Mouse (Mus musculus) hindbrain, embryonic 12.5 days (tissue): Measurements from ENCODE around the gene Mdga1. TPM values are rescaled to one million over a fixed set of nuclear protein-coding genes. Genes with fewer than 3 reads are reported as not detected.

Experiments
- ATAC-seq: fragments of 200-750 bp; cut with Nextera tagmentation; 2 replicates; pipeline ENCODE4 v1.8.0; 2017; ENCODE audit warnings: moderate TSS enrichment; ENCODE audit not compliant: low FRiP score
- H3K27ac ChIP-seq: fragments of 300-500 bp; sonication (generic); 2 replicates; pipeline ENCODE4 v1.5.1; 2016; ENCODE audit warnings: mild to moderate bottlenecking
- H3K27me3 ChIP-seq: fragments of 300-500 bp; sonication (generic); 2 replicates; pipeline ENCODE4 v1.6.1; 2016; ENCODE audit warnings: mild to moderate bottlenecking
- H3K36me3 ChIP-seq: fragments of 300-500 bp; sonication (generic); 2 replicates; pipeline ENCODE4 v1.6.1; 2016; ENCODE audit warnings: mild to moderate bottlenecking
- H3K4me1 ChIP-seq: fragments of 300-500 bp; sonication (generic); 2 replicates; pipeline ENCODE4 v1.6.1; 2016
- H3K4me2 ChIP-seq: fragments of 300-500 bp; sonication (generic); replicated peaks from 2 replicates; pipeline ENCODE4 v1.6.1; 2016; ENCODE audit warnings: mild to moderate bottlenecking
- H3K4me3 ChIP-seq: fragments of 300-500 bp; sonication (generic); 2 replicates; pipeline ENCODE4 v1.5.1; 2016; ENCODE audit warnings: mild to moderate bottlenecking
- H3K9ac ChIP-seq: fragments of 300-500 bp; sonication (generic); 2 replicates; pipeline ENCODE4 v1.6.1; 2016; ENCODE audit warnings: mild to moderate bottlenecking, moderate library complexity
- H3K9me3 ChIP-seq: fragments of 300-500 bp; sonication (generic); replicated peaks from 2 replicates; pipeline ENCODE4 v1.6.1; 2016; ENCODE audit warnings: mild to moderate bottlenecking
- WGBS: fragments of 180-500 bp; shearing (Covaris S2); methylation state at CpG from one replicate; pipeline ENCODE4 v1.1.7; 2016; 5-methylcytosine and 5-hydroxymethylcytosine counted together
- polyA plus RNA-seq: library from polyadenylated mRNA; unstranded; fragments of >200 nt; fragmentation: Nextera tagmentation; extraction: Ambion mirVana; gene quantifications from 2 replicates; pipeline ENCODE4 v1.2.1, GENCODE M21; 2016

Mdga1 gene
- polyA plus RNA-seq, 1 experiment from 2014 or later = 11.8 TPM

DNA sequence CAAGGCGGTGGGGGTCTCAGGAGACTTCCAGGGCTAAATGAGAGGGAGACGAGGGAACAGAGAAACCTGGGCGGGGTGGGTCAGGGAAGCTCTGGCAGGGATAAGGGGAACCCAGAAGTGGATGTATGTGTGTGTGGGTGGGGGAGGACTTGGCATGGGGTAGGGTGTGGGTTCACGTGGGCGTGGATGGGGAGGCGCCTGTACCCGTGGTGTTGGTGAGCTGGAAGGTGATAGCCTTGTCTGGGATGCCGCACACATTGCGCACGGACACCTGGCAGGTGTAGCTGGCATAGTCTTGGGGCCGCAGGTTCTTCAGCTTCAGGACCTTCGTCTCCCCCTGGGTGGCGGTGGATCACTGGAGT, 120.5 kb downstream of the Mdga1 start:
- H3K9me3 ChIP-seq = no peaks in the 10 kb centered on the region
- no peak for ATAC-seq
- WGBS = 78% methylated on average over 13 of the region's 13 CpGs
- H3K27ac ChIP-seq = no peak overlapping the region
- no peaks in the 10 kb centered on the region for H3K36me3 ChIP-seq
- H3K9ac ChIP-seq = no peak overlapping the region
- H3K27me3 ChIP-seq = peaks cover 4% of the 10 kb centered on the region; the same call in 1 of the 2 replicates
- no peak overlapping the region for H3K4me2 ChIP-seq
- no peak overlapping the region for H3K4me3 ChIP-seq
- peaks cover 10% of the 10 kb centered on the region; the same call in 1 of the 2 replicates for H3K4me1 ChIP-seq

DNA sequence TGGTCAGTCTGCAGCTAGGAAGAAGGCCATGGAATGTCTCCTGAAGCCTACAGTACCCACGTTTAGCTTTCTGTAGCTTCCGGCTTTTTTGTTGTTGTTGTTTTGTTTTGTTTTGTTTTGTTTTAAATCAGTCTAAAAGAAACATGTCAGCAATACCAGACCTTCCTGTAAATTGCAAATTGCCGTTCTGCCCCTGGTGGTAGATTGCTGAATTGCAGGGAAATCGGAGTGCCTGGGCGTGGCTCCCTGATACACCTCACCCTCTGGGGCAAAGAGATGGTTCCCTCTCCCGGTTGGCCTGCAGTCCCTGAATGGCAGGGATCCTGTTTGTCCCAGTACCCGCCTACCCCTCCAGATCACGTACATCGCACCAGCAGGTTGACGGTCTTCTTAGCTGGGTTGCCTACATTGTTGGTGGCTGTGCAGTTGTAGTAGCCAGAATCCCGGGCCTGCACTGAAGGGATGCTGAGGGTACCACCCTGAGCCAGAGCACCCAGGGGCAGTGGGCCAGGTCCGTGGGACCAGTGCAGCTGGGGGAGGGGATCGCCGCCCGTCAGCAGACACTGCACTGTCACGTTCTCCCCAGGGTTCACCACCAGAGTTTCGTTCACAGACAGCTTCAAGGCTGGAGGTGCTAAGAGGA, 121.0 kb downstream of the Mdga1 start:
- 25% methylated on average over 17 of the region's 17 CpGs for WGBS
- Histone ChIP-seq H3K36me3 (no peaks in the 10 kb centered on the region), H3K27ac (no peak overlapping the region), H3K4me3 (no peak overlapping the region), H3K4me2 (no peak overlapping the region), H3K27me3 (peaks cover 4% of the 10 kb centered on the region; the same call in 1 of the 2 replicates), H3K9ac (no peak overlapping the region), H3K9me3 (no peaks in the 10 kb centered on the region), H3K4me1 (peaks cover 10% of the 10 kb centered on the region; the same call in 1 of the 2 replicates)
- no peak for ATAC-seq

DNA sequence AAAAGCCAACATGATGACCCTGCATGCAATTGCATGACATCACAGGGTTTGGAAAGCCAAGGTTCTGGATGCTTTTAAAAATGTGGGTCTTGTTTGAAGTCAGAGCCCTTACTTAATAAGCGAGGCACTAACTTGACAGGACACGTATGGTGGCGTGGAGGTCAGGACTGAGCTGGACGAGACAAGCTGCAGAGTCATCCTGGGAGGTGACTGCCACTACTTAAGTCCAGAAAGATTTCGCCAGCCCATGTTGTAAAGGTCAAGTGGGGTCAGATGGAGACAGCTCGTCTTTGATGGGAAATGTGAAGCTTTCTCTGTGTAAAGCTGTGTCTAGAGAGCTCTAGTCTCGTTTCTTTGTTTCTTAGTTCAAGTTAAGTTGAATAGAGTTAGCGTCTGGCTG, 122.6 kb downstream of the Mdga1 start:
- H3K36me3 ChIP-seq = no peaks in the 10 kb centered on the region
- no peak for ATAC-seq
- H3K27ac ChIP-seq = no peak overlapping the region
- no peak overlapping the region for H3K4me3 ChIP-seq
- peaks cover 11% of the 10 kb centered on the region; the same call in 1 of the 2 replicates for H3K27me3 ChIP-seq
- no peak overlapping the region for H3K4me2 ChIP-seq
- H3K4me1 ChIP-seq = peaks cover 10% of the 10 kb centered on the region
- no peak overlapping the region for H3K9ac ChIP-seq
- 34% methylated on average over 8 of the region's 8 CpGs for WGBS
- H3K9me3 ChIP-seq = no peaks in the 10 kb centered on the region

DNA sequence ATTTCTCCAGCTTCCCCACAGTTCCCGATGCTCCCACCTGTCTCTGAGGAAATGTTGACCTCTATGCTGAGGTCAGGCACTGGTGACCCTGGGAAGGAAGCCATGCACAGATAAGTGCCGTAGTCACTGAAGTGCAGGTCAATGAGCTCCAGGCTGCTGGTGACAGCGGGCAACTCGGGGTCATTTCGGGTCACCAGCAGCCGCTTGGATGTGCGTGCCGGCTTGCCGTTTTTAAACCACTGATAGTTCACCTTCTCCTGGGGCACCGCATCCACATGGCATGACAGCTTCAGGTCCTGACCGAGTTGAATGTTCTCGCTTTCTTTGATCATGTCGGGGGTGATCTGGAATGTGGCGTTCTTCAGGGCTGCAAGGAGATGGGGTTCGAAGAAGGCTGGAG, 123.6 kb downstream of the Mdga1 start:
- no peaks in the 10 kb centered on the region for H3K36me3 ChIP-seq
- no peak overlapping the region for H3K4me2 ChIP-seq
- WGBS = 59% methylated on average over 15 of the region's 15 CpGs
- no peak overlapping the region for H3K27ac ChIP-seq
- H3K27me3 ChIP-seq = peaks cover 12% of the 10 kb centered on the region; the same call in 1 of the 2 replicates
- H3K9ac ChIP-seq = no peak overlapping the region
- peaks cover 17% of the 10 kb centered on the region for H3K4me1 ChIP-seq
- H3K4me3 ChIP-seq = no peak overlapping the region
- no peak for ATAC-seq
- no peaks in the 10 kb centered on the region for H3K9me3 ChIP-seq

DNA sequence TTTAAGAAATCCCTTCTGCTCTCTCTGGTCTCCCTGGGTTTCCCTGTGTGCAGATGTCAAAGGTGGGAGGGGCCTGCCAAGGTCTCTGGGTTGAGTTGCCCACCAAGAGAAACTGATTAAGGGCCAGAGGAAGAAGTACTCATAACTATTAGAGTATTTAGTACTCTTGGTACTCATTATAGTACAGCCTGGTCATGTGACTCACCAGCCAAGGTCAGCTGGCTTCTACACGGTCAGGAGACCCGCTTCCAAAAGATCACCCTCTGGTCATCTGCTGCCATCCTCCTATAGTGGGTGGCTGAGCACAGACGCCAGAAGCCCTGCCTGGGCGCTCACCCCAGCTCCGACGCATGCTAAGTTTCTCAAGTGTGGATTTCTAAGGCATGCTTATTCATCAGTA, 124.9 kb downstream of the Mdga1 start:
- WGBS = 90% methylated on average over 6 of the region's 6 CpGs
- Histone ChIP-seq H3K4me2 (no peak overlapping the region), H3K27ac (no peak overlapping the region), H3K9me3 (no peaks in the 10 kb centered on the region), H3K4me3 (no peak overlapping the region), H3K27me3 (0 out of 2 replicates have a peak, but pooled peaks cover 7% of the 10 kb centered on the region), H3K4me1 (peaks cover 17% of the 10 kb centered on the region), H3K36me3 (no peaks in the 10 kb centered on the region), H3K9ac (no peak overlapping the region)
- ATAC-seq = no peak

DNA sequence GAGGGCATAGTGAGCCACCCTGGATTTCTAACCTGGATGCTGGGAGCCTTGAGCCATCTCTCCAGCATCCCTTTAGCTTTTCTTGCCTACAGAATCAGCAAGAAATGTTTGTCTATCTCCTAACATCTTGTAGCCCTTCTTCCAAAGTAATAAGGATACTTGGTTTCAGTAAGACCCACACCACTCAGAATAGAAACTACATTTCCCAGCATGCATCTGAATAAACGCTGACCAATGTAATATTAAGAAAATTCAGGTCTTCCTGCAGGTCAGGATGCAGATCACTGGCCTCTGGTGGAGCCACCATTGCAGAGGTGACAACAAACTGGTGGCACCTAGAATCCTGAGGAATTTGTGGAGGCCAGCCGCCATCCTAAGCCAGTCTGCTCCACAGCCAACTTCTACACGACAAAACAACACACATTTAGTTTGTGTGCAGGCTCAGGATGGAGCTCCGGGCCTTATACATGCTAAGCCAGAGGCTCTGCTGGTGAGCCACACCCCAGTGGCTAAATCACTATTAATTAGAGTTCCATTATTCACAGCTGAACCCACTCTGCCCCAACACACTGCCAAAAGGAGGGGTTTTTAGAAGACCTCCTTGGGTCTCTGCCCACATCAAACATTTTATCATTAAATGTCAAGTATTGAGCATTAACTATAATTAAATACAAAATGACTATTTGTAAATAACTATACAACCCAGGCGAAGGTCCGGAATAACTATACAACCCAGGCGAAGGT, 126.3 kb downstream of the Mdga1 start:
- Histone ChIP-seq H3K27me3 (0 out of 2 replicates have a peak, but pooled peaks cover 7% of the 10 kb centered on the region), H3K27ac (no peak overlapping the region), H3K9ac (no peak overlapping the region), H3K4me1 (peaks cover 23% of the 10 kb centered on the region), H3K4me2 (no peak overlapping the region), H3K9me3 (no peaks in the 10 kb centered on the region), H3K36me3 (no peaks in the 10 kb centered on the region), H3K4me3 (no peak overlapping the region)
- 87% methylated on average over 7 of the region's 7 CpGs for WGBS
- no peak for ATAC-seq

DNA sequence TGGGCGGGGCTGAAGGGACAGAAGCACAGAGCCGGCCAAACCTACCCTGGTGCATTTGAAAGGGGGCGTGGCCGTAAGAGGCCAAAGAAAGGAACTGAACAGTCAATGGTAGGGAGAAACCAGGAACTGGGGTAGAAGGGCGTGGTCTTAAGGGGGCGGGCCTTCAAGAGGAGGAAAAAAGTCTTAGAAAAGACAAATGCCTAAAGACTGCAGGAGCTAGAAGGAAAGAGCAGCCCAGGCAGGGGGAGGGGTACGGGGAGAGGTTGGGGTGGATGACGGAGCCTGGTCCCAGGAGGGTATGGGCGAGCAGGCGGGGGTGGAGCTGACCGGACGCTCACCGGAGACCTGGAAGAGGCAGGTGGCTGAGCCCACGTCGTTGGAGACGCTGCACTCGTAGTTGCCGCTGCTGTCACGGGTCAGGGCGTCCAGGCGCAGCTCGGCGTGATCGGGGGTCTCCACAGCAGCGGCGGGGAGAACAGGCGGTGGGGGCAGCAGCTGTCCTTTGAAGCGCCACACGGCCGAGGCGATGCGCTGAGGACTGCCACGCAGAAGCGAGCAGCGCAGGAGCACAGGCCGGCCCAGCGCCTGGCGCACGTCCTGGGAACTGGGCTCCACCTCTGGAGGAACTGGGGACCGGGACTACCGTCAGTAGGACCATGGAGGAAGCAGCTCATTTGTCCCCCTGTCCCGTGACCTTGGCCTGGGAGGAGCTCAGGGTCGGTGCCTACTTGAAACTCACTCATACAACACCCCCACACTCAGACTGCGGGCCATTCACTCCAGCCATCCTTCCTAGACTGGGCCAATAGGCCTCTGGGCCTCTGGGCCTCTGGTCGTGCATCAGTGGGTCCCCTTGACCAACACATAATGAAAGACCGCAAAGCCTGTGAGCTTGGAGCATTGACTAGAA, 127.9 kb downstream of the Mdga1 start:
- Histone ChIP-seq H3K9ac (peak overlapping the region; percentile 63), H3K27me3 (0 out of 2 replicates have a peak, but pooled peaks cover 7% of the 10 kb centered on the region), H3K27ac (peak overlapping the region; percentile 35; the same call in 1 of the 2 replicates), H3K4me3 (peak overlapping the region; percentile 37), H3K4me2 (peak overlapping the region; percentile 87), H3K9me3 (no peaks in the 10 kb centered on the region), H3K4me1 (peaks cover 37% of the 10 kb centered on the region), H3K36me3 (no peaks in the 10 kb centered on the region)
- ATAC-seq = peak; percentile 55
- 4% methylated on average over 46 of the region's 46 CpGs for WGBS

DNA sequence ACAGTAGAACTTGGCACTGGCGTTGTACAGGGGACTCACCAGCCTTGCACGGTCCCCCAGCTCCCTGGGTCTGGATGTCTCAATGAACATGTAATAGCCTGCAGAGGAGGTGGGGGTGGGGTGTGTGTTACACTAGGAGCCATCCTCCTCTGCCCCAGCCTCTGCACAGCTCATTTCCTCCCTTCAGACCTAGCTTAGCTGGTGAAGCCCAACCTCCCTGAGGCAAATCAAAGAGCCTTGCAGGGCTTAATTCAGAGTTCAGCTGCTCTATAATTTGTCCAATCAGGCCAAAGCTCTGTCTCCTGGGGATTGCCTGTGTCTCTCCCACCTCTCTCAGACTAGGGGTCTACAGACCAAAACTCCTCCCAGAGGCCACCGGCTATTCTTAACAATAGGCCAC, 131.9 kb downstream of the Mdga1 start:
- no peaks in the 10 kb centered on the region for H3K9me3 ChIP-seq
- H3K4me3 ChIP-seq = no peak overlapping the region
- WGBS = 28% methylated on average over 3 of the region's 3 CpGs
- ATAC-seq = peak; percentile 68
- H3K9ac ChIP-seq = no peak overlapping the region; the same call in 1 of the 2 replicates
- H3K27me3 ChIP-seq = 0 out of 2 replicates have a peak, but pooled peaks cover 7% of the 10 kb centered on the region
- H3K36me3 ChIP-seq = no peaks in the 10 kb centered on the region
- H3K4me1 ChIP-seq = peaks cover 49% of the 10 kb centered on the region
- peak overlapping the region; percentile 71 for H3K27ac ChIP-seq
- H3K4me2 ChIP-seq = no peak overlapping the region

DNA sequence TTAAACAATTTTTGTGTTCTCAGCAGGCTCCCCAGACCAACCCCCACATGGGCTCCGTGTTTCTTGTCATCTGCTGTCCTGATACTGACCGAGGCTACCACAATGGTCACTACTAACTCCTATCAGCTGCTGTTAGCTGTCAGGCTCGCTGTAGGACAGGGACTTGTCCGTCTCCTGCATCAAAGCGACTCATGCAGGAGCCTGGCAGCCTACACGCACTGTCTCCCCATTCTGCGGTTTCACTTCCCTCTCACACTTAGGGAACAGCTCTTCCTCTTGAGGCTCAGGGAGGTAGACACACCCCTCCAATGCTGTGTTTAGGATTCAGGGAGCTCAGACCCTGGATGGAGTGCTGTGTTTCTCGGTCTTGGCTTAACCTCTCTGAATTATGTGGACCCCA, 132.4 kb downstream of the Mdga1 start:
- no peak for ATAC-seq
- 0 out of 2 replicates have a peak, but pooled peaks cover 2% of the 10 kb centered on the region for H3K27me3 ChIP-seq
- WGBS = 66% methylated on average over 8 of the region's 8 CpGs
- H3K4me2 ChIP-seq = no peak overlapping the region
- no peak overlapping the region for H3K9ac ChIP-seq
- H3K4me1 ChIP-seq = peaks cover 46% of the 10 kb centered on the region
- H3K27ac ChIP-seq = peak overlapping the region; percentile 71
- H3K9me3 ChIP-seq = no peaks in the 10 kb centered on the region
- no peaks in the 10 kb centered on the region for H3K36me3 ChIP-seq
- H3K4me3 ChIP-seq = no peak overlapping the region

DNA sequence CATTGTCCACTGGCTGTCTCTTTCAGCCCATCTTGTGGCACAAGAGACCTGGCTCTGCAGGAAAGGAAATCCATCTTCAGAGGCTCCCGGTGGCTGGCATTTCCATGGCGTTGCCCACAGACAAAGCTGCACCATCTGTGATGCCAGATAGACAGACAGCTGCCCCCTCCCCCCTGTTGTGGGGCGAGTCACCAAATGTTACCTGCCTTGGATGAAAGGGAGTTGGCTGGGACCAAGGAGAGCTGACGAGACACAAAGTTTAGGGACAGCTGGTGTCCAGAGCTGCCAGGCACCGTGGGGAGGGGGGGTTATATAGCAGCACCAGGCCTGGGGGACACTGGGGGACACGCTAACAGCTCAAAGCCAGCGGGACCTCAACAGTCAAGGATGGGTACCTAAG, 135.1 kb downstream of the Mdga1 start:
- H3K4me2 ChIP-seq = no peak overlapping the region
- H3K27me3 ChIP-seq = no peaks in the 10 kb centered on the region
- no peak overlapping the region for H3K4me3 ChIP-seq
- 52% methylated on average over 7 of the region's 7 CpGs for WGBS
- 0 out of 2 replicates have a peak overlapping the region, but pooled peaks have one; percentile 23 for H3K9ac ChIP-seq
- peak overlapping the region; percentile 30 for H3K27ac ChIP-seq
- peak; percentile 12; the same call in 1 of the 2 replicates for ATAC-seq
- peaks cover 36% of the 10 kb centered on the region for H3K4me1 ChIP-seq
- H3K9me3 ChIP-seq = no peaks in the 10 kb centered on the region
- peaks cover 9% of the 10 kb centered on the region; the same call in 1 of the 2 replicates for H3K36me3 ChIP-seq

DNA sequence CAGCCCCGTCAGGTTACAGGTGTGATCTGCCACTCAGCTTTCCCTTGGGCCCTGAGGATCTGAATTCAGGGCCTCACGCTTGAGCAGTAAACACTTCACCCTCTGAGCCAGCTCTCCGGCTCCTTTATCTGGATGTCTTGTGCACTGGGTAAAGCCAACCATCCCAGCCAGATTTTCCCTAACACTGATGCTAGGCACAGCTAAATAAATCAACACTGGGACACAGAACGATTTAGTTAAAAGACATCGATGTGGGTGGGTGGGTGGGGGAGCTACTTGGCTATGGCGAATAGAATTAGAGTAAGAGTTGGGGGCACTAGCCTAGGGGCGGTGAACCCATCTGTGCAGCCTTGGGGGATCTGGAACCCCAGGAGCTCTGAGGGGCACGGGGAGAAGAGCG, 135.6 kb downstream of the Mdga1 start:
- H3K36me3 ChIP-seq = peaks cover 9% of the 10 kb centered on the region; the same call in 1 of the 2 replicates
- 0 out of 2 replicates have a peak overlapping the region, but pooled peaks have one; percentile 23 for H3K9ac ChIP-seq
- WGBS = 72% methylated on average over 9 of the region's 9 CpGs
- H3K4me3 ChIP-seq = no peak overlapping the region
- peak overlapping the region; percentile 30 for H3K27ac ChIP-seq
- peaks cover 34% of the 10 kb centered on the region for H3K4me1 ChIP-seq
- H3K9me3 ChIP-seq = no peaks in the 10 kb centered on the region
- H3K27me3 ChIP-seq = no peaks in the 10 kb centered on the region
- ATAC-seq = peak; percentile 11; the same call in 1 of the 2 replicates
- no peak overlapping the region for H3K4me2 ChIP-seq

DNA sequence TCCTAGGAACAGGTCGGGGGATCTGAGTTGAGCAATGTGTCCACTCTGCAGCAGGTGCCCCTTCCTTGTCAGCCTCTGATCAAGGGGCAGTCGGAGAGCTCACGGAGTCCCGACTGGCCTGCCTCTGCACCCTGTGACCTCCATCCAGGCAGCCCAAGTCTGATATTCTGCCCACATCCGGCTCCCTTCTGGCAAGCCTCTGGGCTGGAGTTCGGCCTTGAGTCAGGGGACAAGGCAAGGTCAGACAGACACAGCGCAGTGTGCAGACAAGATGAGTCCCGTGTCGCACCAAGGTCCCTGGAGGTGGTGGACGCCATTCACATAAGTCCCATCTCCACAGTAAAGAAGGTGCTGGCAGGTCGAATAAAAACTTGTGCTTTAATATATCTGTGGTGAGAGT, 138.2 kb downstream of the Mdga1 start:
- WGBS = 87% methylated on average over 11 of the region's 11 CpGs
- Histone ChIP-seq H3K27me3 (no peaks in the 10 kb centered on the region), H3K27ac (no peak overlapping the region), H3K4me3 (no peak overlapping the region), H3K4me1 (peaks cover 13% of the 10 kb centered on the region), H3K9me3 (no peaks in the 10 kb centered on the region), H3K36me3 (peaks cover 9% of the 10 kb centered on the region; the same call in 1 of the 2 replicates), H3K9ac (no peak overlapping the region), H3K4me2 (no peak overlapping the region)
- no peak for ATAC-seq
